Mouse (Mus musculus) R1 (cell line): ENCODE data around the gene Wfdc10.

Experiments
- DNase-seq: peaks from one replicate; pipeline ENCODE4 v3.0.0-alpha.2; 2018; ENCODE audit warnings: low read depth, low spot score

Wfdc10 gene

GRCm38 (mm10) chr2:164700959-164701358, 45.1 kb downstream of the Wfdc10 start:
- no peak for DNase-seq

GRCm38 (mm10) chr2:164701761-164702160, 45.9 kb downstream of the Wfdc10 start:
- no peak for DNase-seq

GRCm38 (mm10) chr2:164704235-164704634, 48.4 kb downstream of the Wfdc10 start:
- DNase-seq, result peak; percentile 50

- DNase-seq, result peak; percentile 59
Observed at GRCm38 (mm10) chr2:164705328-164705727, 49.5 kb downstream of the Wfdc10 start.

GRCm38 (mm10) chr2:164705991-164706390, 50.1 kb downstream of the Wfdc10 start:
- DNase-seq, result peak; percentile 39
